Mouse (Mus musculus): Measurements from ENCODE around the gene Dgkz. TPM values are rescaled to one million over a fixed set of nuclear protein-coding genes. Genes with fewer than 3 reads are reported as not detected.

Dgkz gene
- polyA plus RNA-seq (2014; fragmentation: Nextera tagmentation; extraction: Ambion mirVana): 32.7 and 35.9 TPM in 2 replicates

DNA sequence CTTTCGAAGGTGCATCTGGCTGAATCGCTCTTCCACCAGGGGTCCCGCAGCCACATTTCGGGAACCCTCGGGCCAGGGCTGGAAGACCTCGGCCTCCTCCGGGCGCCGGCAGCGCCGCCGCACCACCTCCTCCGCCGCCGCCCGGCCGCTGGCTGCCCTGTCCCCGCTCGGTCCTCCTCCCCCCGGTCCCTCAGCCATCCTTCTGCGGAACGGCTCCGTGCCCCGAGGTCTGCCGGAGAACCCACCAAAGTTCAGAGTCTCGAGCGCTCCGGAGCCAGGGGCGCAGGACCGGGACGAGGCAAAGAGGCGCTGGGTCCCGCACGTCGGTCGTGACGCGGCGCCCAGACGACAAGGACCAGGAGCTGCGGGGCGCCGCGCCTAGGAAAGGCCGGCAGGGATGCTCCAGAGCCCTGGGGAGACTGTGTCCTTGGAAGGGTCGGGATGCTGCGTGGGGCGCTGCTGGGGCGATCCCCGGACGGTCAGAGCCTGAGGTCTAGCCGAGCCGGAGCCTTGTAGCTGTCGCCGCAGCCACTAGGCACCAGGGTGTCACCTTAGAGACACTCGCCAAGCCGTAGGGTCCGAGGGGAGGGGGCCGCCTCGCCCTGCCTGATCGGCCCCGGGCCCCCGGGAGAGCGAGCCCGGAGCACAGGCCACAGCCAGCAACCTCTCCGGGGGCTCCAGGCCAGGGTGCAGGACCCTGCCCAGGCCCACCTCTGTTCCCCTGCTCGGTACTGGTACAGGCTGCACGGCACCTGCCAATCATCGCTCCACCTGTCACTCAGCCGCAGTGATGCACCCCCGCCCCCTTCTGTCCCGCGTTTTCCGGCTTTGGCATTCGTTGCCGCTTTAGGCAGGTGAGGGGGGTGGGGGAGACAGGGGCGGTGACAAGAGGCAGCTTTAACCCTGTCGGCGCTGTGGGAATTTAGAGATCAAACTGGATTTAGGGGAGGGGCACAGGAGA is at the start of gene Dgkz:
Gene Dgkz, minus strand, starts transcription at position 284 of the 961 bp plus-strand sequence.
- Histone ChIP-seq H3K4me3 (ENCODE audit: low read depth, low read length) (peak within 1 kb of the TSS; percentile 35), H3K36me3 (ENCODE audit: control insufficient read depth, insufficient read depth, low read length) (no peaks in the 10 kb centered on the region), H3K4me2 (ENCODE audit: low read depth, low read length, severe bottlenecking) (peak within 1 kb of the TSS; percentile 64), H3K4me1 (replicated peaks; ENCODE audit: control insufficient read depth, insufficient read depth, low read length) (peaks cover 14% of the 10 kb centered on the region), H3K27ac (ENCODE audit: low read depth, low read length) (no peak within 1 kb of the TSS), H3K27me3 (ENCODE audit: control insufficient read depth, insufficient read depth, low read length) (peaks cover 31% of the 10 kb centered on the region), H3K9me3 (ENCODE audit: control insufficient read depth, low read length) (no peaks in the 10 kb centered on the region), H3K9ac (ENCODE audit: low read length) (peak within 1 kb of the TSS; percentile 49)
- DNase-seq (ENCODE audit: low spot score) (peak; percentile 63), ATAC-seq (replicated peaks; ENCODE audit: low FRiP score) (peak; percentile 55)
- WGBS: 1% methylated on average over 78 of the region's 79 CpGs

DNA sequence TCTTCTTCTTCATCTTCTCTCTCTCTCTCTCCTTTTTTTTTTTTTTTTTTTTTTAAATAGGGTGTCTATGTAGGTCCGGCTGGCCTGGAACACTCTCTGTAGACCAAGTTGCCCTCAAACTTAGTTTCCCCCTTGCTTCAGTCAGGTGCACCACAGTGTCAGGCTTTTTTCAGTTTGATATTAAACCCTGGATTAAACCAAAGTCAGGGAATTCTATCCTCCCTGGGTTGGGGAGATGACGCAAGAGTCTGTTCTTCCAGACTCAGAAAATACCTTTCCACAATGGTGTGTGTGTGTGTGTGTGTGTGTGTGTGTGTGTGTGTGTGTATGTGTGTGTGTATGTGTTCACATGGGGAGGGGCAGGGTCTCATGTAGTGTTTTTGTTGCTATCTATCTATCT is 49.5 kb upstream of the Dgkz start:
- no peak for DNase-seq (ENCODE audit: low spot score)
- H3K4me2 ChIP-seq (ENCODE audit: low read depth, low read length, severe bottlenecking): no peak overlapping the region

GRCm38 (mm10) chr2:92024274-92024672 is 48.6 kb upstream of the Dgkz start, which contains the start of gene Creb3l1:
Gene Creb3l1, minus strand, starts transcription at chr2:92024502.
- H3K27me3 ChIP-seq (ENCODE audit: control insufficient read depth, insufficient read depth, low read length): peaks cover 21% of the 10 kb centered on the region
- H3K9me3 ChIP-seq (ENCODE audit: control insufficient read depth, low read length): no peaks in the 10 kb centered on the region
- DNase-seq (ENCODE audit: low spot score) (peak; percentile 77), ATAC-seq (replicated peaks; ENCODE audit: low FRiP score) (peak; percentile 71; the same call in 1 of the 2 replicates)
- H3K4me1 ChIP-seq (replicated peaks; ENCODE audit: control insufficient read depth, insufficient read depth, low read length): peaks cover 5% of the 10 kb centered on the region
- no peak within 1 kb of the TSS for H3K27ac ChIP-seq (ENCODE audit: low read depth, low read length)
- H3K36me3 ChIP-seq (ENCODE audit: control insufficient read depth, insufficient read depth, low read length): no peaks in the 10 kb centered on the region
- H3K4me2 ChIP-seq (ENCODE audit: low read depth, low read length, severe bottlenecking): peak within 1 kb of the TSS; percentile 98
- H3K9ac ChIP-seq (ENCODE audit: low read length): peak within 1 kb of the TSS; percentile 52
- peak within 1 kb of the TSS; percentile 52 for H3K4me3 ChIP-seq (ENCODE audit: low read depth, low read length)
- WGBS: 0% methylated on average over 20 of the region's 27 CpGs

More for the DNA sequence above, 49.5 kb upstream of the Dgkz start:
- no peak overlapping the region for H3K9ac ChIP-seq (ENCODE audit: low read length)
- no peak for ATAC-seq (replicated peaks; ENCODE audit: low FRiP score)
- no peaks in the 10 kb centered on the region for H3K9me3 ChIP-seq (ENCODE audit: control insufficient read depth, low read length)
- no peak overlapping the region for H3K4me3 ChIP-seq (ENCODE audit: low read depth, low read length)
- whole genome bisulfite sequencing: 88% methylated on average over 2 of the region's 2 CpGs
- peaks cover 21% of the 10 kb centered on the region for H3K27me3 ChIP-seq (ENCODE audit: control insufficient read depth, insufficient read depth, low read length)
- H3K27ac ChIP-seq (ENCODE audit: low read depth, low read length): no peak overlapping the region
- H3K36me3 ChIP-seq (ENCODE audit: control insufficient read depth, insufficient read depth, low read length): no peaks in the 10 kb centered on the region
- peaks cover 5% of the 10 kb centered on the region for H3K4me1 ChIP-seq (replicated peaks; ENCODE audit: control insufficient read depth, insufficient read depth, low read length)

GRCm38 (mm10) chr2:92023362-92024273 is 48.0 kb upstream of the Dgkz start:
- peak overlapping the region; percentile 52 for H3K4me3 ChIP-seq (ENCODE audit: low read depth, low read length)
- DNase-seq (ENCODE audit: low spot score) (peak; percentile 56), ATAC-seq (replicated peaks; ENCODE audit: low FRiP score) (0 out of 2 replicates have a peak, but pooled peaks have one; percentile 21)
- H3K9ac ChIP-seq (ENCODE audit: low read length): peak overlapping the region; percentile 52
- H3K36me3 ChIP-seq (ENCODE audit: control insufficient read depth, insufficient read depth, low read length): no peaks in the 10 kb centered on the region
- H3K4me1 ChIP-seq (replicated peaks; ENCODE audit: control insufficient read depth, insufficient read depth, low read length): peaks cover 5% of the 10 kb centered on the region
- H3K4me2 ChIP-seq (ENCODE audit: low read depth, low read length, severe bottlenecking): peak overlapping the region; percentile 98
- H3K27me3 ChIP-seq (ENCODE audit: control insufficient read depth, insufficient read depth, low read length): peaks cover 21% of the 10 kb centered on the region
- 4% methylated on average over 54 of the region's 56 CpGs for WGBS
- no peak overlapping the region for H3K27ac ChIP-seq (ENCODE audit: low read depth, low read length)
- no peaks in the 10 kb centered on the region for H3K9me3 ChIP-seq (ENCODE audit: control insufficient read depth, low read length)

GRCm38 (mm10) chr2:92020676-92021265 is 45.1 kb upstream of the Dgkz start:
- H3K4me1 ChIP-seq (replicated peaks; ENCODE audit: control insufficient read depth, insufficient read depth, low read length): peaks cover 5% of the 10 kb centered on the region
- H3K27me3 ChIP-seq (ENCODE audit: control insufficient read depth, insufficient read depth, low read length): peaks cover 21% of the 10 kb centered on the region
- no peaks in the 10 kb centered on the region for H3K36me3 ChIP-seq (ENCODE audit: control insufficient read depth, insufficient read depth, low read length)
- ATAC-seq (replicated peaks; ENCODE audit: low FRiP score): no peak
- no peak overlapping the region for H3K27ac ChIP-seq (ENCODE audit: low read depth, low read length)
- H3K9me3 ChIP-seq (ENCODE audit: control insufficient read depth, low read length): no peaks in the 10 kb centered on the region
- no peak overlapping the region for H3K9ac ChIP-seq (ENCODE audit: low read length)
- WGBS: 66% methylated on average over 4 of the region's 4 CpGs
- H3K4me2 ChIP-seq (ENCODE audit: low read depth, low read length, severe bottlenecking): no peak overlapping the region
- DNase-seq (ENCODE audit: low spot score): no peak
- H3K4me3 ChIP-seq (ENCODE audit: low read depth, low read length): no peak overlapping the region

- H3K9me3 ChIP-seq (ENCODE audit: control insufficient read depth, low read length): no peaks in the 10 kb centered on the region
- H3K27me3 ChIP-seq (ENCODE audit: control insufficient read depth, insufficient read depth, low read length): peaks cover 3% of the 10 kb centered on the region
- ATAC-seq (replicated peaks; ENCODE audit: low FRiP score) (no peak), DNase-seq (ENCODE audit: low spot score) (no peak)
- H3K4me1 ChIP-seq (replicated peaks; ENCODE audit: control insufficient read depth, insufficient read depth, low read length): no peaks in the 10 kb centered on the region
- no peak overlapping the region for H3K9ac ChIP-seq (ENCODE audit: low read length)
- WGBS: 84% methylated on average over 1 of the region's 1 CpGs
- no peak overlapping the region for H3K27ac ChIP-seq (ENCODE audit: low read depth, low read length)
- H3K4me3 ChIP-seq (ENCODE audit: low read depth, low read length): no peak overlapping the region
- H3K4me2 ChIP-seq (ENCODE audit: low read depth, low read length, severe bottlenecking): no peak overlapping the region
- H3K36me3 ChIP-seq (ENCODE audit: control insufficient read depth, insufficient read depth, low read length): no peaks in the 10 kb centered on the region
These were observed 41.8 kb upstream of the Dgkz start for GRCm38 (mm10) chr2:92017440-92017839.

DNA sequence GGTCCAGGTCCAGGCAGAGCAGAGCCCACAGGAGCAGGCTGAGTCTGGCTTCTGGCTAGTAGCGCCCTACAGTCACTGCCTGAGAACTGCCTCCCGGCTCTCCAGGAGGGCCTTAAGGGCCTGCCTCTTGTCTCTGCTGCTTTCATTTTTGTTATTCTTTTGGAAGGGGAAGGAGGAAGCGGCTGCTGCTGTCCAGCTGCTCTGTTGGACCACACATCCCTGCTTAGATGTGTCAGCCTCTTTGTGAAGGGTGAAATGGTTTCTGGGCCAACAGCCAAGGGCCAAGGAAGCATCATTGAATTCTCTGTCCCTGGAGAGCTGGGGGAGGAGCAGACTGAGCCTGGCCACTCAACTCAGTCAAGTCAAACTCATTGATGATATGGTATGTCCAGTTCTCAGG is 41.3 kb upstream of the Dgkz start:
- no peaks in the 10 kb centered on the region; the same call in 1 of the 2 replicates for H3K27me3 ChIP-seq (ENCODE audit: control insufficient read depth, insufficient read depth, low read length)
- H3K4me3 ChIP-seq (ENCODE audit: low read depth, low read length): no peak overlapping the region
- no peaks in the 10 kb centered on the region for H3K9me3 ChIP-seq (ENCODE audit: control insufficient read depth, low read length)
- DNase-seq (ENCODE audit: low spot score): no peak
- H3K36me3 ChIP-seq (ENCODE audit: control insufficient read depth, insufficient read depth, low read length): no peaks in the 10 kb centered on the region
- H3K9ac ChIP-seq (ENCODE audit: low read length): no peak overlapping the region
- no peak overlapping the region for H3K27ac ChIP-seq (ENCODE audit: low read depth, low read length)
- WGBS: 69% methylated on average over 3 of the region's 3 CpGs
- no peaks in the 10 kb centered on the region for H3K4me1 ChIP-seq (replicated peaks; ENCODE audit: control insufficient read depth, insufficient read depth, low read length)
- H3K4me2 ChIP-seq (ENCODE audit: low read depth, low read length, severe bottlenecking): no peak overlapping the region
- no peak for ATAC-seq (replicated peaks; ENCODE audit: low FRiP score)

DNA sequence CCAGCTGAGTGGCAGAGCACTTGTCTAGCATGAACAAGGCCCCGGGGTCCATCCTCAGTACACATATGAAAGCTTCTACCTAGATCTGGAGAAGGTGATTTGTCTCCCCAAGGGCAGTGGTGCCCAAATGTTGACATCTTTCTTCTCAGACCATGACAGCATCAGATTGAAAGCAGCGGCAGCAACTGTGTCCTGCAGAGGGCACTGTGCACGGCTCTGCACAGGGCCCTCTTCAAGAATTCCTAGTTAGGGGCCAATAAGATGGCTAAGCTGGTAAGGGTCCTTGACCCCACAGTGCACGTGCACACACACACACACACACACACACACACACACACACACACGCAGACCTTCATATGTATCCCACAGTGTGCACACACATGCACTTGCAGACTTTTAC is 39.2 kb upstream of the Dgkz start:
- H3K4me2 ChIP-seq (ENCODE audit: low read depth, low read length, severe bottlenecking): no peak overlapping the region
- no peaks in the 10 kb centered on the region for H3K27me3 ChIP-seq (ENCODE audit: control insufficient read depth, insufficient read depth, low read length)
- no peaks in the 10 kb centered on the region for H3K36me3 ChIP-seq (ENCODE audit: control insufficient read depth, insufficient read depth, low read length)
- no peak overlapping the region for H3K9ac ChIP-seq (ENCODE audit: low read length)
- DNase-seq (ENCODE audit: low spot score) (no peak), ATAC-seq (replicated peaks; ENCODE audit: low FRiP score) (no peak)
- H3K9me3 ChIP-seq (ENCODE audit: control insufficient read depth, low read length): no peaks in the 10 kb centered on the region
- H3K4me1 ChIP-seq (replicated peaks; ENCODE audit: control insufficient read depth, insufficient read depth, low read length): no peaks in the 10 kb centered on the region
- 76% methylated on average over 5 of the region's 5 CpGs for WGBS
- H3K4me3 ChIP-seq (ENCODE audit: low read depth, low read length): no peak overlapping the region
- H3K27ac ChIP-seq (ENCODE audit: low read depth, low read length): no peak overlapping the region

Measured in forebrain, embryonic 11.5 days (tissue).